Mouse (Mus musculus) layer of hippocampus, adult 18-20 months (tissue): ENCODE data around the gene Arglu1. TPM values are rescaled to one million over a fixed set of nuclear protein-coding genes. Genes with fewer than 3 reads are reported as not detected.

Source experiments
- DNase-seq, 2 experiments: peaks; one replicate each; pipeline ENCODE4 v3.0.0; 2022; ENCODE audit warnings: low spot score in 2 of 2
- long read RNA-seq: library from polyadenylated mRNA; stranded (forward); transcript quantifications from one replicate; pipeline ENCODE4 v2.0.0, GENCODE M21; 2021
- total RNA-seq, 2 experiments: library from RNA; stranded (reverse); gene quantifications; 2 replicates each; pipeline ENCODE4 v1.2.3; 2021

Arglu1 gene
- 100 to 1,000 TPM in 1 of 2 experiments, 10 to 100 TPM in 1; 91.4 to 101 TPM for total RNA-seq
- long read RNA-seq, transcript Arglu1-204 (3 exons, 3,559 nt) = minor isoform, 16 of 122 reads
- long read RNA-seq, transcript Arglu1-201 (4 exons, 3,197 nt) = major isoform, 78 of 122 reads
- long read RNA-seq, partial matches to known transcripts = 7 of 122 reads
- long read RNA-seq, other reads (novel, unspliced or antisense) = 20 of 122 reads

DNA sequence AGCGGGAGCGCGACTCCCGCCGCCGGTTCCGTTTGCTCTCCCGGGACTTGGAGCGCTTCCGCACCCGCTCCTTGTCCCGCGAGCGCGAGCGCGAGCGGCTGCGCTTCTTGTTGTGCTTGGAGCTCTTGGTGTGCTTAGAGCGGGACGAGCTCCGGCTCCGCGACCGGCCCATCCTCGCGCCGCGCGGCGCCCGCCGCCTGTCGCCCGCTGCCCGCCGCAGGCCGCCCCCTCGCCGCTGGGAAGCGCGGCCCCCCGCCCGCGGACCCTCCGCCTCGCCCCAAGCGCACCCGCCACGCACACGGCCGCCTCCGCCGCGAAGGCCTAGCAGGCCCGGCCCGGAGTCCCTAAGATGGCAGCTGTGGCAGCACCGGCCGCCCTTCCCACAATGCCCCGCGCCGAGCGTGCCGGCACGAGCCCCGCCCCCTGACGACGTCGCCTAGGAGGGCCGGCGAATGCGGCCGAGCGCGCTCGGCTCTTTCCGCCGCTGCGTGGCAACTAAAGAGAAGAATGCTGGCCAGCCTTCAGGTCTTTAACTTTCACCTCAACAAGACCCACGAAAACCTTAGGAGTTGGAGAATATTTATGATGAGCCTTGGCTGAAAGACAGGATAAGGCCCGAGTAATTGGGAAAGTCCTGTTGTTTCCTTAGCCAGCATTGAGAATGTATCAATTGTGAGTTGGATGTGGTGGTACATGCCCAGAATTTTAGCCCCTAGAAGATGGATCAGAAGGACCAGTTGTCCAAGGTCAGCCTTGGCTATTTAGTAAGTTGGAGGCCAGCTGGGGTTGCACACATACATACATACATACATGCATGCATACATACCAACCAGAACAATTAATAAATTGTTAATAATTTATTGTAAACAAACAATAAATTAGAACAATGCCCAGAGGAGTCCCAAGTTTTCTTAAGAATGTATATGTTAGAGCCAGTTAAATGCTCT is at the start of gene Arglu1:
Arglu1 (minus strand) TSS at position 376 of the 947 bp plus-strand sequence.
- DNase-seq = peak; percentile 91 to 98

GRCm38 (mm10) chr8:8737271-8737670 is 47.0 kb upstream of the Arglu1 start:
- no peak for DNase-seq

DNA sequence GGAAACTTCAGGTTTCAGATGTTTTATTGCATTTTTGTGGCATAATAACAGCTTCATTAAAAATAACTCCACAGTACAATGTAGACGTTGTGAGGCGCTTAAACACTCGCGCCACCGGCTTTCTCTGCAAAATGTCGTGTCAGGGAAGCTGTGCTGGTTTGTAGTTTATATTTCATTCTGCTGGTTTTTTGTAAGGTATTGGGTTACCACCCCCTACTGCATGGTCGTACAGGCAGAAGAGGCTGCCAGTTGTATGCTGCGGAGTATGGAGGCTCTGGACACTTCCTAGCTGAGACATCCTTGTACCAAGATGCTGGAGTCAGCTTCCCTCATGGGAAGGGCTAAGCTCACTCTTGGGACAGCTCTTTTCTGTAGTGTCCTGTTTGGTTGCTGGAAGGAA is 46.5 kb upstream of the Arglu1 start:
- no peak for DNase-seq

DNA sequence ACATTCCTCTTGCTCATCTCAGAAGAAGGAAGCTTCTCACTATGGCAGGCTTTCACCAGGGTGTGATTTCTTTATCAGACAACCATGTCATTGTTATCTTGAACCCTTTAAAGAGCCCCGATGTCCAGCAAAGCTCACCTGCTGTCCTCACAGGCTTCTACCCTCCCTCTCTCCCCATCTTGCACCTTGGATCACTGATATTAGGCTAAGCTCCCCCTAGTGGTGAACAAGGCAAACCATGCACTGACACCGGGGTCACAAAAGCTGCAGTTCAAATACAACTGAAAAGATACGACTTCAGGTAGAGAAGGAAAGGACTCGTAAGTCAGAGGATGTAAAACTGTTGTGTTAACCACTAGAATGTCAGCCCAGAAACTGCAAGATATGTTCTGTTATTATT is 43.5 kb upstream of the Arglu1 start:
- no peak for DNase-seq

GRCm38 (mm10) chr8:8728643-8729042 is 38.3 kb upstream of the Arglu1 start:
- no peak for DNase-seq

- DNase-seq = no peak
These were observed 36.2 kb upstream of the Arglu1 start for GRCm38 (mm10) chr8:8726547-8726946.

GRCm38 (mm10) chr8:8704813-8705212 is 14.5 kb upstream of the Arglu1 start:
- DNase-seq = no peak

GRCm38 (mm10) chr8:8703668-8704067 is 13.3 kb upstream of the Arglu1 start:
- no peak for DNase-seq

- DNase-seq = no peak
These were observed 10.5 kb upstream of the Arglu1 start for GRCm38 (mm10) chr8:8700821-8701220.

GRCm38 (mm10) chr8:8700229-8700628 is 9.9 kb upstream of the Arglu1 start:
- DNase-seq = no peak

DNA sequence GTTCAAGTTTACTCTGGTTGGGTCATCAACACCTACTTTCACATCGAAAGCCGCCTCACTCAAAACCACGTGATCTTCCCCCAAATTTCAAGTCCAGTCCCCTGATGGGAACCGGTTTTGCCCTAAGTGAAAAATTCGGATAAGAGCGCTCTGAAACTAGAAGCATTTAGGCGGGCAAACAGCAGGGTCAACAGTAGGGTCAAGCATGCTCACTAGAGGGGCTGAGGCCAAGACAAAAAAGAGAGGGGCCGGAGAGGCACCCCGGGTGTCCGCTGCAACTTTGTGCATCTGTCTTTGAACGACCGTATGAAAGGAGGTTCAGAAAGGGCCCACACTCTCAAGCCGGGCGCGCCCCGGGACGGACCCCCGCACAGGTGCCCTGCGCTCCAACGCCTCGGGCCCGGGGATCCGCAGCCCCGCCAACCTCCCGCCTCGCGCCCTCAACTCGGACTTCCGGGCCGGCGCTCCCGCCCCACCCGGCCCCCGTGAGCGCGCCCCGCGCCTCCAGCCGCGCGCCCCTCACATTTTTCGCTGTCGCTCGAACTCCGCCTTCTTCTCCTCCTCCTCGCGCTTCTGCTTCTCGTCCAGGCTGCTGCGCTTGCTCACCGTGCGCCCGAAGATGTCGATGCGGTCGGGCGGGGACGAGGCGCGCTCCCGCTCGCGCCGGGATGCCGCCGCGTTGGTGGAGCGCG is 721 bp downstream of the Arglu1 start:
- DNase-seq = peak; percentile 63 to 79

DNA sequence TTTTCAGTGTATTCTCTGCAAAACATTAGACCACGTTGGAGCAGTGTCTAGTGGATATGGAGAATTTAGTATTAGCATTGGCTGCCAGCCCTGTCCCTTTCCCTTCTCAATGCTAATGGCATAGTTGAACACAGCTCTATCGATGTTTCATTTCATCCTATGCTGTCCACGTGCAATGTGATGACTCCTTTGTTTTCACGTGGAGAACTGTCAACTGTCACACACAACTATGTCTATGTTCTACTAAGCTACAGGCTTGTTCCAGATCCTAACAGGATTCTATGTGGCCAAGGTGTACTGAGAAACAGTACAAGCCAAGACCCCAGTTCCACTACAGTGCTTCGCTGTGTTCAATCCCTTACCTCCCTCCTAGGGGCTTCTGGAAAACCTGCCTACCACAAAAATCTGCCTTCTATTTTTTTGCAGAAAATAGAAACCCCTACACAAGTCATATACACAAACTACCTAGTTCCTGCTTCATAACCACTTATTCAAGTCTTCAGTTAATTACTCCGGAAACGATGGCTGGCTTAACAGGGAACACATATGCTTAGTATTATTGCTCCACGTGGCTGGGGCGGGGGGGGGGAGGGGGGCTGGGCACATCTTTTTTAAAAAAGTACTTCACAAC is 1.4 kb downstream of the Arglu1 start:
- no peak for DNase-seq

DNA sequence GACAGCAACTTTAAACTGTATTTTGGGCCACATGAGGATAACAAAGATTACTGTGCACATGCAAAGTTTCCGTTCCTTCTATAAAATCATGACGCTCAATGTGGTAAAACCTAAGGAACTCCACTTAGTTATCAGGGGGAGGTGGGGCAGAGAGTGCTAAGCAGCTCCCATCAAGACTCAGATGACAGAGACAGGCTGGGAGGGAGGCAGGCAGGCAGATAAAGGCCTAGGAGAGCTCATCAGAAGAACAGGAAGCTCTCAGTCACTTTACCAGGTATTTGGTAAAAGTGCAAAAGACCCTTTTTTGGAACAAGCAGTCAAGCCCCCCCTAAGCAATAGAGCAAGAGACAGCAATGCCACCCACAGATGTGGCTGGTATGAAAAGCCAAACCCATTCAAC is 4.8 kb downstream of the Arglu1 start:
- no peak for DNase-seq

- no peak for DNase-seq
These were observed 7.6 kb downstream of the Arglu1 start for GRCm38 (mm10) chr8:8682697-8683096.

DNA sequence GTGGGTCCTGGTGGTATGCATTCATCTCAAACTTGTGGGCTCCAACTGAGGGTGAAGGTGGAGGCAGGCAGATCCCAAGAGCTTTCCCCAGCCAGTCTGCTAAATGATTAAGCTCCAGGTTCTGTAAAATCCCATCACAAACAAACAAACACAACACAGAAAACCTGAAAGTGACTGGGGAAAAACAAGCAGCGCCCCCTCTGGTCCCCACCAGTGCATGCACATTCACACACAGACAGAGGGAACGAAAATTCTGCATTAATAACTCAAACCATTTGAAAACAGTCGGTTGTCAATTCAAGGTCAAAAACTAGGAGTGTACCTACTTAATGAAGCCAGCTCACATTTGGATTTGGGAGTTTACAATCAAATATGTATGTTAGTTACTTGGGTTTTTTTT is 12.1 kb downstream of the Arglu1 start:
- DNase-seq = no peak

- no peak for DNase-seq
These were observed 15.5 kb downstream of the Arglu1 start for GRCm38 (mm10) chr8:8674864-8675263.

DNA sequence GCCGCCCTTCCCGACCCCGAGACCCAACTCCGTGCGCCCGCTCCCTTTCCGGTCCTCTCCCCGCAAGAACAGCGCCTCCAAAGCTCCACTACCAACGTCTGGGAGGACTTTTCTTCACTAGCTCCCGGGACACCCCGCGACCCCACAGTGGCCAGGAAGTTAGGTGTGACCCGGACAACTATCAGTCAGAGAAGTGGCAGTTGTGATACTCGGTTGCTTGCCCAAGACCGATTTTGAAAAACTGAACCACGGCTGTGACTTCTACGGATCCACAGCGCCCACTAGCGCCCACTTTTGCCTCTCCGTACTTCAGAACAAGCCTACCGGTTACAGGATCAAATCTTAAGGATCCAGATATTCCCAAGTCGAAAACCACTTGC is 28.6 kb downstream of the Arglu1 start:
- DNase-seq = peak; percentile 83 to 95

DNA sequence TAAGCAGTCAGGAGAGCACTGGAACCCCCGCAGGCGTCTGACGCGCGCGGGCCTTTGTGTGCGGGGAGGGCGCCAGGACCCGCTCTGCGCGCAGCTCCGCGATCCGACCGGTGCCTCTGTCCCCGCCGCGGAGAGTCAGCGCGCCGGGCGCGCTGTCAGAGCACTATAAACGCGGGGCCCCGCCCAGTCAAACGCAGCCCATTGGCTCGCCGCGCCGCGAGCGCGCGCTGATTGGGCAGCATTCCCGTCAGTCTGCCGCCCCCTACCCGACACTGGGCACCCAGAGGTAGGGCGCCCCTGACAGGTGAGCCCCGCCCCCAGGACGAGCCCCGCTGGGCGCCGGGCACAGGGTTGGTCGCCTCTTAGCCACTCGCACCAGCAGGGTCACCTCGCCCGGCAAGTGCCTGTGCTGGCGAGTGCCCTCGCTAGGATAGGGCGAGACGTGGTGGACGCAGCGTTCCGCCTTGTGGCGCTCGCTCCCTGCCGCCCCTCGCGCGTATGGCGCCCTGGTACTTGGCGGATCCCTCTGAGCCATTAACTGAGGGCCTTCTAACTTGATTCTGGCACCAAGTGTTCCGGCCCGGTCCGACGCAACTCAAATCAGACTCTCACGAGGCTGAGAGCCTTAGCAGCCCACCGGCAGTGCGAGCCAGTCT is 29.1 kb downstream of the Arglu1 start, which contains the start of gene Efnb2:
Efnb2 (minus strand) TSS at position 140 of the 656 bp plus-strand sequence.
- peak; percentile 94 to 99 for DNase-seq

DNA sequence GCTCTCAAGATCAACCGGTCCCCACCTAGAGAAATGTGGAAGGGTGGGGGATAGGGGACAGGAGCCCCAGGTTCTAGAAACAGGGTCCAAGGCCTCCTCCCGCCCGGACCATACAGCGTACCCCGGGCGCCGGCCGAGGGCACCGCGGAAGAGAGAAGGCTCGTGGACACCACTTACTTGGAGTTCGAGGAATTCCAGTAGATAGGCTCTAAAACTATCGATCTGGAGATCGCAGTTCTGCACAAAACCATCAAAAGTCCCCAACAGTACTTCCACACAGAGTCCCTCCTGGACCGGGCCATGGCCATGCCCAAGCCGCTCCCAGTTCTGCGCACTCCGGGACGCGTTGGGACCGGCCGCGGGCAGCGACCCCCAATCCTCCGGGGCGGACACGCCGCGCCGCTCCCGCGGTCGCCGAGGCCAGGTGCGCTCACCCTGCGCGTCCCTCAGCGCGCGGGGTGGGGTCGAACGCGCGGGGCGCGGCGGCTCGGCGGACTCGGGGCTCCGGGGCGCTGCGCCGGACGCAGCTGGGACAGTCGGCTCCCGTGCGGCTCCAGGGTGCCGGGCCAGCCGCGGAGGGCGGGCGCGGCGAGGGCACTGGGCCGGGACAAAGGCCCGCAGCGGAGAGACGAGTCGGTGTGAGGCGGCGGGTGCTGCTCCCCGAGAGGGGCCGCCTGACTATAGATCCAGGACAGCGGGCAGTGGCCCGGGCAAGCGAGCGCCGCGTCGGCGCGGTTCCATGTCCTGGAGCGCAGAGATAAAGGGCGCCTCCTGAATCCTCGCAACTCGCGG is 29.8 kb downstream of the Arglu1 start:
- DNase-seq = peak in 1 of 2 experiments; percentile 24
